9 mouse cellular contexts compared by ENCODE assay signal in the genomic region with DNA sequence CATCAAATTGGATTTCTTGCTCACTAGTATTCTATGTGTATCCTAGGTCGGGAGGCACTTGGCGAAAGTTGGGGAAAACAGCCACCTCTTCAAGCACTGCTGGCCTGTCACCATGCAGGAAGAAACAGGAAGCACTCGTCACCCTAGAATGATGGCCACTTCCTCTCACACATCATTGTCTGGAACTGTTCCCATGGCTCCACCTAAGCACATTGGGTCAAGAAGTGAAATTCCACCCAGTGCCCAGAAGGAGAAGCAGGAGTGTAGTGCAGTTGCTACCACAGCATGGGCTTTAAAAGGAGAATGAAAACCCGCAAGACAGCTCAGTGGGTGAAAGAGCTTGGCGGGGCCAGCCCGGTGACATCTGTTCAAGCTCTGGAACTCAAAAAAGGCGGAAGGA. TPM values are rescaled to one million over a fixed set of nuclear protein-coding genes. Genes with fewer than 3 reads are reported as not detected.
DNase-seq lines count a peak whose midpoint lies in the region; ATAC-seq and TF ChIP-seq lines count a peak whose summit lies in the region.
"Had no signal": no experiment of that assay in that cellular context is flagged by ENCODE, and none has a peak within 500 bp of the region (broad histone marks: within the 10 kb centered on the region; RNA-seq: fewer than 3 reads in every experiment).

No protein-coding gene starts in this region.

- peaks cover 14% of the 10 kb centered on the region for H3K27me3 ChIP-seq in kidney, embryonic 16.5 days (ENCODE audit: insufficient read depth, low read length)

- peaks cover 32% of the 10 kb centered on the region for H3K4me1 ChIP-seq in kidney, embryonic 16.5 days (ENCODE audit: insufficient read depth, low read length)

- no peak overlapping the region for H3K4me3 ChIP-seq in gastrocnemius, adult 2 months
- H3K4me3 ChIP-seq in kidney, embryonic 16.5 days (ENCODE audit: low read length): no peak overlapping the region
- H3K4me3 ChIP-seq: embryonic facial prominence, embryonic 13.5 days had no signal

- no peak for TF ChIP-seq CTCF in gastrocnemius, adult 2 months (IDR thresholded peaks at IDR 0.05)

- 74% methylated on average over 7 of the region's 7 CpGs for WGBS in kidney, embryonic 16.5 days

- no peaks in the 10 kb centered on the region for H3K36me3 ChIP-seq in kidney, embryonic 16.5 days (ENCODE audit: insufficient read depth, low read length)
- H3K36me3 ChIP-seq: embryonic facial prominence, embryonic 13.5 days had no signal

- intact Hi-C loops in gastrocnemius, adult 2 months (cut with DNase I): no loop called here

- H3K9me3 ChIP-seq in kidney, embryonic 16.5 days (ENCODE audit: low read length): no peaks in the 10 kb centered on the region
- H3K9me3 ChIP-seq: embryonic facial prominence, embryonic 13.5 days had no signal

- 0 out of 2 replicates have a peak, but pooled peaks have one; percentile 47 for ATAC-seq in kidney, embryonic 16.5 days (ENCODE audit: low FRiP score, low TSS enrichment)
- ATAC-seq in megakaryocyte progenitor cell, adult 5-6 weeks (replicated peaks; ENCODE audit: poor library complexity): peak; percentile 92

- peak; percentile 49 for DNase-seq in gastrocnemius, adult 2 months
- DNase-seq in gastrocnemius, postnatal 10 days: no peak
- peak; percentile 72 to 87 for DNase-seq in heart, adult 18-20 months
- DNase-seq in neural tube, embryonic 10.5 days (ENCODE audit: extremely low spot score, low spot score): no peak
- no peak for DNase-seq in spleen, postnatal 10 days (ENCODE audit: low spot score in 2 of 2)
- DNase-seq in layer of hippocampus, postnatal 25 days (ENCODE audit: extremely low spot score in 1 of 2, low spot score in 1 of 2): no peak

- no peak overlapping the region for H3K27ac ChIP-seq in gastrocnemius, adult 2 months
- peak overlapping the region; percentile 7; the same call in 1 of the 2 replicates for H3K27ac ChIP-seq in kidney, embryonic 16.5 days (ENCODE audit: low read length)
- H3K27ac ChIP-seq: embryonic facial prominence, embryonic 13.5 days had no signal

- no peak overlapping the region for H3K9ac ChIP-seq in kidney, embryonic 16.5 days (replicated peaks; ENCODE audit: low read length)
- H3K9ac ChIP-seq: embryonic facial prominence, embryonic 13.5 days had no signal

- H3K4me2 ChIP-seq in kidney, embryonic 16.5 days (replicated peaks; ENCODE audit: low read depth, low read length): no peak overlapping the region
- H3K4me2 ChIP-seq: embryonic facial prominence, embryonic 13.5 days had no signal

RNA-seq across cellular contexts. Expression of gene Tle3, which starts 22.5 kb away (rescaled TPM):
- 10 to 100 TPM in 1 of 2 experiments, 1 to 10 TPM in 1; 4.7 to 12.9 TPM for total RNA-seq in gastrocnemius, adult 2 months (2021)
- 10 to 100 TPM; 20.5 to 25.6 TPM for total RNA-seq in gastrocnemius, postnatal 10 days (2021)
- 10 to 100 TPM; 15.2 to 21.9 TPM for total RNA-seq in heart, adult 18-20 months (2021)
- polyA plus RNA-seq in kidney, embryonic 16.5 days (2015; fragmentation: Nextera tagmentation; extraction: Ambion mirVana): 26.0 and 30.8 TPM in 2 replicates
- 65.2 and 66.2 TPM in 2 replicates for total RNA-seq in megakaryocyte progenitor cell, adult 5-6 weeks (2015)
- 48.0 and 50.5 TPM in 2 replicates for total RNA-seq in megakaryocyte progenitor cell, adult 5-6 weeks (2017)
- total RNA-seq in layer of hippocampus, postnatal 25 days (2021): 10 to 100 TPM; 57.3 to 64.0 TPM

Comparison
In these comparisons a context has a peak if more than half of its experiments do, and no peak if none do; other contexts are left out.
1. DNase-seq: peak in gastrocnemius, adult 2 months (single experiment) and heart, adult 18-20 months (2 of 2); none in gastrocnemius, postnatal 10 days (single experiment), neural tube, embryonic 10.5 days (single experiment), spleen, postnatal 10 days (0 of 2) and layer of hippocampus, postnatal 25 days (0 of 2).